Mouse (Mus musculus) lung, postnatal 36 days (tissue): ENCODE results near the gene Aida.
"Not testable (repeated sequence)": the region's sequence is repeated elsewhere in the genome, so short reads cannot be mapped to it uniquely, and the experiment has no call there.

Experiments
- DNase-seq: peaks from one replicate; pipeline ENCODE4 v3.0.0; 2022; ENCODE audit warnings: mixed read lengths

The Aida gene

DNA sequence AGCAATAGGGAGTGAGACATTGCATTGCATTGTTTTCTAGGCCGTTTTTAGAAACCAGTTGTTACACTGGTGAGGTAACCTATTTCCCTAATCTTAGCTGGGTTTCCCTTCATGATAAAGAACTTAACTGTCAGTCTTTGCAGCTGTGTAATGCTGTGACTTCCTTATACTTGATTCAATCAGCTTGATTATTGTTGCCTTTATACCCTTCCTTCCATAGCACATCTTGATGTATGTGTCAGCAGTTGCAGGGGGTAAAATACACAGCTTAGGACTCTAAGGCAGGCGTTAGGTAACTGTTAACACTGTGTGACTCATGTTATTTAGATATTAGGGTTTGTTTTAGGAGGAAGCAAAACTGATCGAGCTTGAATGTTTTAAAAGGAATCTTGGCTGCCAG, 24.3 kb downstream of the Aida start:
- DNase-seq = no peak

GRCm38 (mm10) chr1:183322496-183322895, 26.1 kb downstream of the Aida start:
- not testable (repeated sequence) for DNase-seq

- no peak for DNase-seq
Observed at GRCm38 (mm10) chr1:183323923-183324322, 27.5 kb downstream of the Aida start.

DNA sequence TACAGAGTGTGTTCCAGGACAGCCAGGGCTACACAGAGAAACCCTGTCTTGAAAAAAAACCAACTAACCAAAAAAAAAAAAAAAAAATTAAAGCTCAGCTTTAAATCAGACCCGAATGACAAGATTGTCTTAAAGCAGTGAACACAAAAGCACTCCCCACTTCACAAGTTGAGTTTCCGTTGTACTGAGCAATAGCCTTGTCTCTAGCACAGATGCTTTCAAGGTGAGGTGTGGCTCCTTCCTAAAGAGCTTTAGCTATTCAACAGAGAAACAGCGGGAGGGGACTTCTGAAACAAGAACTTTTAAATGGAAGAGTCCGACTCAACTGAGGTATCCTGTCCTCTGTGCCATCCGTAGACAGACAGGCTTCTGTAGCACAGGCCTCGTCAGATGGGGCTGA, 28.0 kb downstream of the Aida start:
- DNase-seq = no peak

GRCm38 (mm10) chr1:183327171-183327570, 30.8 kb downstream of the Aida start:
- DNase-seq = no peak

DNA sequence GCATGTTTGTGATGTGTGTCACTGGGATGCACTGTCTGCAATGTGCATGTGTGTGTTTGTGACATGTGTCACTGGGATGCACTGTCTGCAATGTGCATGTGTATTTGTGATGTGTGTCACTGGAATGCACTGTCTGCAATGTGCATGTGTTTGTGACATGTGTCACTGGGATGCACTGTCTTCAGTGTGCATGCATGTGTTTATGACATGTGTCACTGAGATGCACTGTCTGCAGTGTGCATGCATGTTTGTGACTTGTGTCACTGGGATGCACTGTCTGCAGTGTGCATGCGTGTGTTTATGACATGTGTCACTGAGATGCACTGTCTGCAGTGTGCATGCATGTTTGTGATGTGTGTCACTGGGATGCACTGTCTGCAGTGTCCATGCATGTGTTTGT, 46.5 kb downstream of the Aida start:
- DNase-seq = not testable (repeated sequence)

DNA sequence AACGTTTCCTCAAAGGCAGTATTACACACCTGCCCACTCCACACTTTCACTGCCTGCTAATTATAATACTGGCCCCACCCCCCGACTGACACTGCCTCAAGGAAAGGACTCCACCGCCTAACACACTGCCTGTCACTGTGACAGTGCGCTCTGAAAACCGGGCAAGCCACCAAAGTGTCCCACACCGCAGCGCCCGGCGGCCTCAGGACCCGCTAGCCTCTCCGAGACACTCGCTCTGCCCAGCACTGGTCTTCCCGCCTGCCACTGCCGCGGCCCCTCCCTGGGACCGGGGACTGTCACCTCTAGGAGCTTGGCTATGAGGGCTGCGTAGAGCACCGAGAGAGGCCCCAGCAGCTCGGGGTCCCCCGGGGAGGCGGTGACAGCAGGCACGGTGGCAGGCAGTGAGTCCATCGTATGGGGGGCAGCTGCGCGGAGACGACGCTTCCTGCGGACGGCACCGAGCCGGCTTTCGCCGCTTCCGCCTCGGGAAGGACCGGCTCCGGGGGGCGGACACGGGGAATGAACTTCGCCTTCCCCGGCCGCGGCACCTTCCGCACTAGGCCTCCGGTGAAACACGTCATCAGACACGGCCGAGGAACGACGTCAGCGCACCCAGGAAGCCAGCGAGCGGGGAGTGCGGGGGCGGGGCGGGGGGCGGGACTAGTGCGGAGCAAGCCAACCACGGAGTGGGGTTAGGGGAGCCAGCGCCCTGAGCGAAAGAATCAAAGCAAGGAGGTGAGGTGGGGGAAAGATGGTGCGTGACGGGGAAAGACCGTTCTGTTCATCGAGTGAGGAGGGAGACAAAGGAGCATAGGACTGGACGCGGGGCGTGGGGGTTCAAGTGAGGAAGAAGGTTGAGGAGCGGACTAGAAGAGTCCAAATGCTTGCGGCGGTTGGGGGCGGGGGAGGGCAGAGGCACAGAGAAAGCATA, 48.8 kb downstream of the Aida start:
- peak; percentile 93 for DNase-seq

DNA sequence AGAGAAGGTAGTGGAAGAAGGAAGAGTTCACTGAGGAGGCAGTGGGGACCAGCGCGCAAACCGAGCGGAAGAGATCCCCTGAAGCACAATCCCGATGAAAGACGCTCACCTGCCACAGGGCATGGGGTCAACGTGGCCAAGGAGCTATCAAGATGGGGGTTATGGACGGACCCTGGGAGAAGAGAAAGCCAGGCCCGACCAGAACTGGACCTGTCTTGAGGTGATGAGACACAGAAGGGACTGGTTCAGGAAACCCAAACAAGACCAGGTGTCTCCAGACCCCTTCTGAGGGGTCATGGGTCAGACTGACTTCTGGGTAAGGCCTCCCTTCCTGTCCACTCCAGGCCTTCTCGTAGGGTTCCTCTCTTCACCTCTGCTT, 49.4 kb downstream of the Aida start:
- DNase-seq = no peak

GRCm38 (mm10) chr1:183349840-183350239, 53.5 kb downstream of the Aida start:
- peak; percentile 83 for DNase-seq

- DNase-seq = no peak
Observed at GRCm38 (mm10) chr1:183358901-183359300, 62.5 kb downstream of the Aida start.

- peak; percentile 33 for DNase-seq
Observed at GRCm38 (mm10) chr1:183362301-183362700, 65.9 kb downstream of the Aida start.

DNA sequence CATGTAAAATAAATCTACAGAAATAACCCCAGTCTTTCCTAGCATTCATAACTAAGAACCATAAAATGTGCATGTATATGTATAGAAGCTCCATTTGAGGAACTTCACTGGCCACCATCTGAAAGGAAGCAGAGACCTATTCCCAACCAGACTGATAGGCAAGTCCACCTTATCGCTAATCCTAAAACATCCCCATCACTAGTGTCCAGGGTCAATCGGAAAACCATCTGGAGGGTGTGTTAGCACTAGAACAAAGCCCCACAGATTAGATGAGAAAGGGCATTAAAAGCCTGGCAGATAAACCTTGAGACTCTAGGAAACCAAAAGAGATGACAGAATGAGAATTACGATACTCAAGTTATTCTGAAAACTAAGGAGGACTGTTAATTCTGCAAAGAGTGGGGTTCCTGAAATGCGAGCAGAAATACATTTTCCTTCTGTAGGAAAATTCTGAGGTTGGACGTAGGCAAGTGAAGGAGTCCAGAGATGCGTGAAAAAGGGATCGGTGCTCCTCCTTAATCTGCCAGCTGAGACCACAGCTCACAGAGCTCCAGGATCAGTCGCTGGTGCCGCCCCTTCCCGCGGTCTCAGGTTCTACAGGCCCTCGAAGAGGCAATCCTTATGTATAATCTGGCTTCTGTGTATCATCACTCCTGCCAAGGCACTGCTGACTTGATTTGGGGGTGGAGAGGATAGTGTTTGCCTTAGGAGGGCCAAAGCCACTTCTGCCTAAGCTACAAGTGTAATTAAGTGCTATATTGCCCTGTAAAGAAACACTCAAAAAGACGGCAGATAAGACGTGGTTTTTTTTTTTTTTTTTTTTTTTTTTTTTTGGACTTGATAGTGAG, 66.6 kb downstream of the Aida start:
- DNase-seq = peak; percentile 13

GRCm38 (mm10) chr1:183363577-183363867, 67.1 kb downstream of the Aida start:
- no peak for DNase-seq

- DNase-seq = no peak
Observed at GRCm38 (mm10) chr1:183366361-183366760, 70.0 kb downstream of the Aida start.

DNA sequence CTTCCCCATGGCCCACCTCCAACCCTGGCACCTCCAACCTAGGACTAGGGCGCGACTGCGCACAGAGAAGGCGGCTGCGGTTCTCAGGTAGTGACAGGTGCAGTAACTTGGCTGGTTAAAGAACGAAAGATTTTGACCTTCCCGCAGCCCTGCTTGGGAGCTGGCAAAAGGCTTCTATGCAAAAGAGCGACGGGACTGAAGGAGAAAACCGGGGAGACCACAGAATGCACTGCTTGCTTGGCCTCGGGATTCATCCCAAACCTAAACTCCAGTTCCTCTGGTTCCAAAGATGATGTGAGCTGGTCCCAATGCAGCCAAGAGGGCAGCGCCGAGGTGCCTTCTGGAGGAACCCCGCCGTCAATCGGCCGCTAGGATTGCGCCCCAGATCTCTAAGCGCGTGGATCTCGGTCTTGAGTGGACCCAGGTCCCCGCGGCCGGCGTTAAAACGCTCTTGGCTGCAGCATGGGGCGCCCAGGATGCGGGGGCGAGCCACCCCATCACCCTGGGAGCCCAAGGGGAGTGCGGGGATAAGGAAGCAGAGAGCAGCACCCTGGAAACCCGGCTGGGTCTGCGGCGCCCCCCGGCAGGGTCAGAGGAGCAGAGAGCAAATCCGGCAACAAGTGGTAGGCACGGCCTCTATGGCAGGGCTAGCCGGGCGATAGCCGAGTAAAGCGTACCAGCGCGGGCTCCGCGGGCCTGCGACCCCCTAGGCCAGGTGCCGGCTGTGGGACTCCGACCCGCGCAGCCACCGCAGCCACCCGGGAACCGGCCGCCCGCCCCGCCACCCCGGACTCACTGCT, 72.4 kb downstream of the Aida start:
- peak; percentile 16 for DNase-seq

- DNase-seq = peak; percentile 95
Observed at GRCm38 (mm10) chr1:183369427-183370014, 73.1 kb downstream of the Aida start, which contains the start of gene Mia3. Mia3 (minus strand) TSS chr1:183369553.

- DNase-seq = no peak
Observed at GRCm38 (mm10) chr1:183374728-183375127, 78.3 kb downstream of the Aida start.
